Mouse (Mus musculus): ENCODE results near the gene Spats1.
"Not testable (repeated sequence)": the region's sequence is repeated elsewhere in the genome, so short reads cannot be mapped to it uniquely, and the experiment has no call there.

GRCm38 (mm10) chr17:45411617-45412016 is 63.6 kb downstream of the Spats1 start:
- TF ChIP-seq POLR2A (IDR thresholded peaks at IDR 0.05; ENCODE audit: borderline replicate concordance, extremely low read depth, low read depth, low read length); CTCF (IDR thresholded peaks at IDR 0.05; ENCODE audit: insufficient read depth, low read length): not testable (repeated sequence)
